22 mouse cellular contexts compared by ENCODE assay signal in the genomic region with DNA sequence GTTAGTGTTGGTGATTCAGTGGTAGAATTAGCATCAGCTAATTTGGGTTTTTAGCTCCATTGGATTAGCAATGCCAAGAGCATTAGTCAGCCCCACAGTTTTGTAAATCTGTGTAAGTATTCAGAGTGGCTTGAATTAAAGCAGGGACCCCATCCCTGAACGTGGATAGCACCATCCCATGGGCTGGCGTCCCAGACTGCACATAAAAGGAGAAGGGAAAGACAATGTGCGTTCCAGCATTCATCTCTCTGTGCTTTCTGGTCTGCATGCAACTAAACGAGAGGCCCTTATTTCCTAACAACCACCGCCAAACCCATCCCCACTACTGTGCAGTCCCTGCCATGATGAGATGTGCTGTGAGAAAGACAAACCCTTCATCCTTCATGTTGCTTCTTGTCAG.
DNase-seq lines count a peak whose midpoint lies in the region; ATAC-seq and TF ChIP-seq lines count a peak whose summit lies in the region.
"Had no signal": no experiment of that assay in that cellular context is flagged by ENCODE, and none has a peak within 500 bp of the region (broad histone marks: within the 10 kb centered on the region; RNA-seq: fewer than 3 reads in every experiment).

No protein-coding gene starts in this region.

- H3K27me3 ChIP-seq in forebrain, embryonic 14.5 days (replicated peaks; ENCODE audit: control insufficient read depth, insufficient read depth, low read length), result no peaks in the 10 kb centered on the region
- H3K27me3 ChIP-seq in forebrain, embryonic 12.5 days, result no peaks in the 10 kb centered on the region
- H3K27me3 ChIP-seq in midbrain, embryonic 14.5 days (ENCODE audit: control insufficient read depth, insufficient read depth, low read length), result no peaks in the 10 kb centered on the region
- no peaks in the 10 kb centered on the region for H3K27me3 ChIP-seq in midbrain, postnatal 0 days (ENCODE audit: insufficient read depth, low read length)
- no peaks in the 10 kb centered on the region for H3K27me3 ChIP-seq in forebrain, embryonic 16.5 days (replicated peaks; ENCODE audit: control insufficient read depth, insufficient read depth, low read length)
- no peaks in the 10 kb centered on the region for H3K27me3 ChIP-seq in thymus, adult 2 months (ENCODE audit: control insufficient read depth, insufficient read depth, low read length)
- H3K27me3 ChIP-seq: embryonic facial prominence, embryonic 15.5 days; heart, embryonic 15.5 days; hindbrain, embryonic 13.5 days had no signal

- ATAC-seq in forebrain, embryonic 14.5 days, result peak; percentile 44; the same call in 1 of the 2 replicates
- no peak for ATAC-seq in forebrain, embryonic 12.5 days (ENCODE audit: low FRiP score)
- no peak for ATAC-seq in midbrain, embryonic 14.5 days (ENCODE audit: low FRiP score, low TSS enrichment)
- ATAC-seq in midbrain, postnatal 0 days (ENCODE audit: low FRiP score), result no peak
- peak; percentile 67 for ATAC-seq in forebrain, embryonic 16.5 days
- ATAC-seq: activated CD4-positive, CD25-positive, alpha-beta regulatory T cell, adult 4 months; hindbrain, postnatal 0 days; Patski had no signal

- no peak overlapping the region for H3K4me3 ChIP-seq in forebrain, embryonic 14.5 days (ENCODE audit: low read depth, low read length)
- H3K4me3 ChIP-seq in forebrain, embryonic 12.5 days (replicated peaks), result no peak overlapping the region
- no peak overlapping the region for H3K4me3 ChIP-seq in midbrain, embryonic 14.5 days (replicated peaks; ENCODE audit: low read depth, low read length)
- H3K4me3 ChIP-seq in midbrain, postnatal 0 days (ENCODE audit: low read depth, low read length), result no peak overlapping the region
- H3K4me3 ChIP-seq in forebrain, embryonic 16.5 days (replicated peaks; ENCODE audit: low read length), result no peak overlapping the region
- no peak overlapping the region for H3K4me3 ChIP-seq in thymus, adult 2 months (ENCODE audit: control insufficient read depth, insufficient read depth, low read length)
- H3K4me3 ChIP-seq: embryonic facial prominence, embryonic 15.5 days; heart, adult 2 months; heart, embryonic 15.5 days; hindbrain, embryonic 13.5 days had no signal

- H3K9me3 ChIP-seq in forebrain, embryonic 14.5 days (replicated peaks; ENCODE audit: control insufficient read depth, low read length), result no peaks in the 10 kb centered on the region
- no peaks in the 10 kb centered on the region for H3K9me3 ChIP-seq in forebrain, embryonic 12.5 days
- no peaks in the 10 kb centered on the region for H3K9me3 ChIP-seq in midbrain, embryonic 14.5 days (ENCODE audit: control insufficient read depth, low read length)
- no peaks in the 10 kb centered on the region for H3K9me3 ChIP-seq in midbrain, postnatal 0 days (ENCODE audit: low read length)
- no peaks in the 10 kb centered on the region for H3K9me3 ChIP-seq in forebrain, embryonic 16.5 days (ENCODE audit: control insufficient read depth, low read length)
- H3K9me3 ChIP-seq: embryonic facial prominence, embryonic 15.5 days; heart, embryonic 15.5 days; hindbrain, embryonic 13.5 days had no signal

- H3K27ac ChIP-seq in forebrain, embryonic 14.5 days (ENCODE audit: low read depth, low read length), result no peak overlapping the region
- no peak overlapping the region for H3K27ac ChIP-seq in forebrain, embryonic 12.5 days
- no peak overlapping the region for H3K27ac ChIP-seq in midbrain, embryonic 14.5 days (replicated peaks; ENCODE audit: low read depth, low read length)
- H3K27ac ChIP-seq in midbrain, postnatal 0 days (ENCODE audit: low read depth, low read length), result no peak overlapping the region
- no peak overlapping the region for H3K27ac ChIP-seq in forebrain, embryonic 16.5 days (ENCODE audit: low read length)
- H3K27ac ChIP-seq in thymus, adult 2 months (ENCODE audit: control insufficient read depth, insufficient read depth, low read length), result no peak overlapping the region
- H3K27ac ChIP-seq: embryonic facial prominence, embryonic 15.5 days; heart, adult 2 months; heart, embryonic 15.5 days; hindbrain, embryonic 13.5 days; hindbrain, postnatal 0 days had no signal

- no peak for TF ChIP-seq POLR2A in thymus, adult 2 months (IDR thresholded peaks at IDR 0.05; ENCODE audit: control insufficient read depth, extremely low read depth, insufficient read depth, low read length, poor library complexity)

- DNase-seq in forebrain, embryonic 14.5 days (ENCODE audit: low spot score), result peak; percentile 37
- DNase-seq in midbrain, embryonic 14.5 days, result peak; percentile 11
- no peak for DNase-seq in midbrain, postnatal 0 days (ENCODE audit: low spot score)
- DNase-seq in Muller cell, postnatal 12 days (ENCODE audit: inconsistent ontology term), result peak; percentile 61
- DNase-seq in thymus, adult 2 months, result no peak
- DNase-seq: adrenal gland, postnatal 25 days; cerebellum, adult 11 months; cerebellum, adult 8-10 months; cerebellum, postnatal 14 days; embryo, embryonic 11 days; gastrocnemius, postnatal 14 days; heart, adult 2 months; heart, postnatal 14 days had no signal

- no peak for TF ChIP-seq CTCF in midbrain, postnatal 0 days (IDR thresholded peaks at IDR 0.05)
- no peak for TF ChIP-seq CTCF in thymus, adult 2 months (IDR thresholded peaks at IDR 0.05; ENCODE audit: borderline replicate concordance, control insufficient read depth, extremely low read depth, insufficient read depth, low read length, poor library complexity)

- H3K9ac ChIP-seq in forebrain, embryonic 14.5 days (ENCODE audit: low read length), result no peak overlapping the region
- H3K9ac ChIP-seq in forebrain, embryonic 12.5 days, result no peak overlapping the region
- H3K9ac ChIP-seq in midbrain, embryonic 14.5 days (replicated peaks; ENCODE audit: low read length), result no peak overlapping the region
- H3K9ac ChIP-seq in midbrain, postnatal 0 days (replicated peaks; ENCODE audit: low read length, poor library complexity, severe bottlenecking), result no peak overlapping the region
- H3K9ac ChIP-seq in forebrain, embryonic 16.5 days (replicated peaks; ENCODE audit: low read depth, low read length), result no peak overlapping the region
- H3K9ac ChIP-seq: embryonic facial prominence, embryonic 15.5 days; heart, embryonic 15.5 days; hindbrain, embryonic 13.5 days had no signal

- H3K4me2 ChIP-seq in forebrain, embryonic 14.5 days (ENCODE audit: low read length), result no peak overlapping the region
- H3K4me2 ChIP-seq in forebrain, embryonic 12.5 days, result no peak overlapping the region
- H3K4me2 ChIP-seq in midbrain, embryonic 14.5 days (ENCODE audit: low read length), result no peak overlapping the region
- H3K4me2 ChIP-seq in midbrain, postnatal 0 days (ENCODE audit: low read depth, low read length, poor library complexity, severe bottlenecking), result no peak overlapping the region
- H3K4me2 ChIP-seq in forebrain, embryonic 16.5 days (ENCODE audit: low read length), result no peak overlapping the region
- H3K4me2 ChIP-seq: embryonic facial prominence, embryonic 15.5 days; heart, embryonic 11.5 days; heart, embryonic 15.5 days; hindbrain, embryonic 13.5 days had no signal

- no peaks in the 10 kb centered on the region for H3K4me1 ChIP-seq in forebrain, embryonic 14.5 days (ENCODE audit: control insufficient read depth, insufficient read depth, low read length)
- H3K4me1 ChIP-seq in forebrain, embryonic 12.5 days, result no peaks in the 10 kb centered on the region
- no peaks in the 10 kb centered on the region for H3K4me1 ChIP-seq in midbrain, embryonic 14.5 days (ENCODE audit: control insufficient read depth, insufficient read depth, low read length)
- H3K4me1 ChIP-seq in midbrain, postnatal 0 days (ENCODE audit: insufficient read depth, low read length), result no peaks in the 10 kb centered on the region
- no peaks in the 10 kb centered on the region for H3K4me1 ChIP-seq in forebrain, embryonic 16.5 days (replicated peaks; ENCODE audit: control insufficient read depth, insufficient read depth, low read length)
- H3K4me1 ChIP-seq in thymus, adult 2 months (replicated peaks; ENCODE audit: control insufficient read depth, insufficient read depth, low read length), result no peaks in the 10 kb centered on the region
- H3K4me1 ChIP-seq: embryonic facial prominence, embryonic 15.5 days; heart, embryonic 15.5 days; hindbrain, embryonic 13.5 days had no signal

- H3K36me3 ChIP-seq in forebrain, embryonic 14.5 days (ENCODE audit: control insufficient read depth, insufficient read depth, low read length), result no peaks in the 10 kb centered on the region
- H3K36me3 ChIP-seq in forebrain, embryonic 12.5 days (replicated peaks), result no peaks in the 10 kb centered on the region
- H3K36me3 ChIP-seq in midbrain, embryonic 14.5 days (ENCODE audit: control insufficient read depth, insufficient read depth, low read length), result no peaks in the 10 kb centered on the region
- no peaks in the 10 kb centered on the region for H3K36me3 ChIP-seq in midbrain, postnatal 0 days (ENCODE audit: insufficient read depth, low read length)
- no peaks in the 10 kb centered on the region for H3K36me3 ChIP-seq in forebrain, embryonic 16.5 days (ENCODE audit: control insufficient read depth, insufficient read depth)
- no peaks in the 10 kb centered on the region for H3K36me3 ChIP-seq in thymus, adult 2 months (ENCODE audit: control insufficient read depth, insufficient read depth, low read length)
- H3K36me3 ChIP-seq: embryonic facial prominence, embryonic 15.5 days; heart, embryonic 15.5 days; hindbrain, embryonic 13.5 days had no signal

- WGBS in forebrain, embryonic 14.5 days, result 26% methylated on average over 5 of the region's 5 CpGs
- 62% methylated on average over 5 of the region's 5 CpGs for WGBS in forebrain, embryonic 12.5 days
- WGBS in midbrain, embryonic 14.5 days, result 67% methylated on average over 5 of the region's 5 CpGs
- 61% methylated on average over 5 of the region's 5 CpGs for WGBS in midbrain, postnatal 0 days
- WGBS in forebrain, embryonic 16.5 days, result 23% methylated on average over 5 of the region's 5 CpGs
- WGBS in thymus, adult 2 months, result 84% methylated on average over 5 of the region's 5 CpGs

Comparison
In these comparisons a context has a peak if more than half of its experiments do, and no peak if none do; other contexts are left out.
1. ATAC-seq: peak in forebrain, embryonic 14.5 days (single experiment) and forebrain, embryonic 16.5 days (single experiment); none in forebrain, embryonic 12.5 days (single experiment), midbrain, embryonic 14.5 days (single experiment) and midbrain, postnatal 0 days (single experiment).
2. DNase-seq: peak in forebrain, embryonic 14.5 days (single experiment), midbrain, embryonic 14.5 days (single experiment) and Muller cell, postnatal 12 days (single experiment); none in midbrain, postnatal 0 days (single experiment) and thymus, adult 2 months (single experiment).